Mouse (Mus musculus) activated CD4-positive, CD25-positive, alpha-beta regulatory T cell (primary cell): ENCODE results near the gene Itprid1. TPM values are rescaled to one million over a fixed set of nuclear protein-coding genes. Genes with fewer than 3 reads are reported as not detected.

ENCODE experiments used
- polyA plus RNA-seq, 2 experiments: library from polyadenylated mRNA; unstranded; fragments of 100-300 nt; shearing (Covaris generic); gene quantifications; one replicate each; pipeline ENCODE4 v1.2.1; 2017

Gene Itprid1
- not detected for polyA plus RNA-seq

GRCm38 (mm10) chr6:55836650-55837320 is at the start of gene Itprid1:
Gene Itprid1, plus strand, starts transcription at chr6:55836895.

GRCm38 (mm10) chr6:56017291-56017994 is 180.7 kb downstream of the Itprid1 start, which contains the start of gene Ppp1r17:
Gene Ppp1r17, plus strand, starts transcription at chr6:56017497.

Other genes with a start within 250 kb of the Itprid1 start
- gene Neurod6, start 155.6 kb upstream of the Itprid1 start, polyA plus RNA-seq: not detected
- not detected for gene Ppp1r17, start 180.6 kb downstream of the Itprid1 start, polyA plus RNA-seq